Mouse (Mus musculus) G1E (cell line): ENCODE measurements around the gene Csnk1g2. TPM values are rescaled to one million over a fixed set of nuclear protein-coding genes. Genes with fewer than 3 reads are reported as not detected.

ENCODE experiments used
- ATAC-seq: 2 replicates; pipeline ENCODE4 v1.8.0; 2016; ENCODE audit warnings: mild to moderate bottlenecking; ENCODE audit not compliant: insufficient number of reproducible peaks, poor library complexity, low FRiP score, severe bottlenecking; ENCODE audit errors: extremely low read depth
- DNase-seq: peaks from one replicate; pipeline ENCODE4 v3.0.0; 2012; ENCODE audit warnings: low spot score
- H3K27me3 ChIP-seq: 2 replicates; pipeline ENCODE4 v1.6.1; 2012; ENCODE audit warnings: mild to moderate bottlenecking, low read length, inconsistent platforms; ENCODE audit not compliant: insufficient read depth
- H3K36me3 ChIP-seq: replicated peaks from 2 replicates; pipeline ENCODE3; 2012; ENCODE audit warnings: mild to moderate bottlenecking, inconsistent platforms
- H3K4me1 ChIP-seq: 2 replicates; pipeline ENCODE4 v1.6.1; 2012; ENCODE audit warnings: low read depth, low read length, inconsistent platforms, mixed read lengths; ENCODE audit not compliant: insufficient read depth
- H3K4me3 ChIP-seq: 2 replicates; pipeline ENCODE4 v1.5.1; 2012; ENCODE audit warnings: low read depth, mild to moderate bottlenecking, inconsistent platforms, low read length, moderate library complexity, mixed read lengths
- H3K9me3 ChIP-seq: replicated peaks from 2 replicates; pipeline ENCODE4 v1.6.1; 2012; ENCODE audit warnings: inconsistent platforms
- CTCF ChIP-seq: IDR thresholded peaks from 2 replicates; pipeline ENCODE4 v1.5.1; 2012; ENCODE audit warnings: low read depth, low read length, inconsistent platforms, mixed read lengths
- GATA1 ChIP-seq: IDR thresholded peaks from 2 replicates; pipeline ENCODE4 v1.6.1; 2012; ENCODE audit warnings: borderline replicate concordance, low read length, inconsistent platforms, mixed read lengths
- GATA2 ChIP-seq: IDR thresholded peaks from 2 replicates; pipeline ENCODE4 v1.6.1; 2012; ENCODE audit warnings: low read depth, low read length, inconsistent platforms, borderline replicate concordance
- POLR2AphosphoS5 ChIP-seq: IDR thresholded peaks from 2 replicates; pipeline ENCODE4 v1.6.1; 2012; ENCODE audit warnings: low read depth, low read length, inconsistent platforms; ENCODE audit not compliant: insufficient replicate concordance
- TAL1 ChIP-seq: conservative IDR thresholded peaks from 2 replicates; pipeline ENCODE4 v1.6.1; 2012; ENCODE audit warnings: low read depth, low read length, inconsistent platforms, mixed read lengths
- polyA plus RNA-seq: library from polyadenylated mRNA; stranded (reverse); fragments of >175 nt; gene quantifications from 2 replicates; pipeline ENCODE4 v1.2.3, GENCODE M21; 2012
- total RNA-seq, 2 experiments: library from RNA; stranded (forward) in 1 of 2; stranded (reverse) in 1 of 2; fragments of 200-1000 nt in 1 of 2; fragments of >200 nt in 1 of 2; fragmentation: Nextera tagmentation in 1 of 2; gene quantifications; 2 replicates each; pipeline ENCODE4 v1.2.3; 2014 to 2017

Gene Csnk1g2
- total and polyA plus RNA-seq, 3 experiments = 110 to 470 (median 189) TPM

DNA sequence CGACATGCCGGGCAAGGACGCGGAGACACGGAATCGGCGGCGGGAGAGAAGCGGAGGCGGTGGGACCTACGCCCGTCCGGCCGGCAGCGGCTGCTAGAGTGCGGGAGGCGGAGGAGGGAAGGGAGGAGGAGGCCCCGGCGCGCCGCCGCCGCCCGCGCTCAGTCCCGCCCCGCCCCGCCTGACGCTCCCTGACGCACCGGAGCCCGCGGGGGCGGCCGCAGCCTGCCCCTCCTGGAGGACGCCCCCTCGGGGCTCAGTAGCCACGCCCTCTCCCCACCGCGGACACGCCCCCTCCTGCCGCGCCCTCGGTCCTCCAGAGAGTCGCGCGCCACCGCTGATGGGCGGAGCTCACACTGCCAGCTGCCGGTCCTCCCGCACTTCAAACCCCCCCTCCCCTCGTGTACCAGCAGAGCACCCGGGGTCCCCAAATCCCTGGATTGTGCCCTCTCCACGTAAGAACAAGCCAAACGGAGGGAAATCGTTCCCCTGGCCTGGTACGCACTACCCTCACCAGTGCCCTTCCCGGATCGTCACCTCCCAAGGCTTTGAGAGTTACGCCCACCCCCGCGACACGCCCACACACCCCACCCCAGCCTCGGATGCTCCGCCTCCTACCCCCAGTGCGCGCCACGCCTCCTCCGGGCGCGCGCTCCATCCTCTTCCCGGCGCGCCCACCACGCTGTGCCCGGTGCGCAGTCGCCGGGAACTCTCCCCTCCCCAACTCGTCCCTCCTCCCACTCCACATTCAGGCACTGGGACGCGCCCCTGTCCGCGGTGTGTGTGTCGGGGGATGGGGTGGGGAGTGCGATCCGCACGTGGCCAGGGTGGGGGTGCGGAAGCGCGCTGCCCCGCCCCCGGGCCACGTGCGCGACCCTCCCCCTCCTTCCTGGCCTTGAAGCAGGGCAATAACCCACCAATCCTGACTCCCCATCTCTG, 45.2 kb upstream of the Csnk1g2 start, which contains the start of gene Klf16:
Gene Klf16, minus strand, starts transcription at position 127 of the 936 bp plus-strand sequence.
- DNase-seq = peak; percentile 93
- TF ChIP-seq POLR2AphosphoS5 (no peak), GATA2 (no peak), TAL1 (no peak), GATA1 (no peak), CTCF (no peak)
- H3K9me3 ChIP-seq = no peaks in the 10 kb centered on the region
- no peaks in the 10 kb centered on the region for H3K27me3 ChIP-seq
- H3K4me3 ChIP-seq = peak within 1 kb of the TSS; percentile 96
- ATAC-seq = peak; percentile 57
- peaks cover 82% of the 10 kb centered on the region for H3K4me1 ChIP-seq
- H3K36me3 ChIP-seq = peaks cover 50% of the 10 kb centered on the region

DNA sequence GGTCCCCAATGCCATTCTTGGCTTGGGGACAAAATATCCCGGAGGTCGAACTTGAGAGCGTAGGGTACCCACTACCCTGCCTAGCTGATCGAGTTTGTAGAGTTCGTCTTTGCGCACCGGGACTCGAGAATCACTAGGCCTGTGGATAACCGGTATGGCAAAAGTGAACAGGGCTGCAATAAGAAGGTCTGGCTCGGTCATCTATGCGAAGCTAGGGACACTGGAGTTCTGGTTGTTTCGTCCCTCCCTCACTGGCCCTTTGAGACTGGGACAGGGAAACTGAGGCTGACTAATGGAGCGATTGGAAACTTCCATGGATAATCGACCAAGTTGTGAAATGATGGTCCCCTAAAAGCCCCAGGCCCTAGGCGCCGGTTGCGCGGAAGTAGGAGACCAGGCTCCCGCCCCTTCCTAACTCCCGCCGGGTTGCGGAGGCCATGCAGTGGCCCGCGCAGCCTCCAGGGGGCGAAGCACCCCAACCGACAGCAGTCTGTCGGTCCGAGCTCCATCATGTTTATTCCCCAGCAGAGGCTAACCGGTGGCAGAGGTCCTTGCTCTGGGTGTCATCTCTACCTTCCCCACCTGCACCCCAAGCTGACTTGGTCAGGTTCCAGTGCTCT, 44.4 kb upstream of the Csnk1g2 start:
- peak overlapping the region; percentile 96 for H3K4me3 ChIP-seq
- H3K9me3 ChIP-seq = no peaks in the 10 kb centered on the region
- peaks cover 80% of the 10 kb centered on the region for H3K4me1 ChIP-seq
- DNase-seq = peak; percentile 81
- H3K36me3 ChIP-seq = peaks cover 50% of the 10 kb centered on the region
- TF ChIP-seq CTCF = peak; percentile 94
- no peak for TF ChIP-seq POLR2AphosphoS5
- no peaks in the 10 kb centered on the region for H3K27me3 ChIP-seq
- ATAC-seq = 0 out of 2 replicates have a peak, but pooled peaks have one; percentile 7

DNA sequence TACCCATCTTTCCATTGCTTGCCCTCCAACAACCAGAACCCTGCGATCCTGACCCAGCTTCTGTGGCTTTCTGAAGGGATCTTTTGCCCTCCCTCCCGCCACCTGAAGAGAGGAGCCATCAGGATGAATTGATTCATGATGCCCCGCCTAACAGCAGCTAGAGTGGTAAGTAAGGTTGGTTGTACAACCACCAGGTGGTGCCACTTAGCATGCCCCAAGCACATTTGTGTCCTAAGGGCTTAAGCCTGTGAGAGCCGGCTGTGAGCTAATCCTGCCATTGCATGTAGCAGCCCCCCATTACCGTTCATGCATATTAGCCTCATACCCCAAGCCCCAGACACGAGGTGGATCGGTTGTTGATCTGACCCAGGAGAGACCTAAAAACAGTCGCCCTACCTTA, 43.7 kb upstream of the Csnk1g2 start:
- DNase-seq (peak; percentile 73), ATAC-seq (no peak)
- Histone ChIP-seq H3K9me3 (no peaks in the 10 kb centered on the region), H3K27me3 (no peaks in the 10 kb centered on the region), H3K4me1 (peaks cover 80% of the 10 kb centered on the region), H3K4me3 (peak overlapping the region; percentile 96; the same call in 1 of the 2 replicates), H3K36me3 (peaks cover 50% of the 10 kb centered on the region)
- TF ChIP-seq TAL1 = no peak
- no peak for TF ChIP-seq GATA1
- TF ChIP-seq GATA2 = no peak
- TF ChIP-seq POLR2AphosphoS5 = no peak
- peak; percentile 25; the same call in 1 of the 2 replicates for TF ChIP-seq CTCF

DNA sequence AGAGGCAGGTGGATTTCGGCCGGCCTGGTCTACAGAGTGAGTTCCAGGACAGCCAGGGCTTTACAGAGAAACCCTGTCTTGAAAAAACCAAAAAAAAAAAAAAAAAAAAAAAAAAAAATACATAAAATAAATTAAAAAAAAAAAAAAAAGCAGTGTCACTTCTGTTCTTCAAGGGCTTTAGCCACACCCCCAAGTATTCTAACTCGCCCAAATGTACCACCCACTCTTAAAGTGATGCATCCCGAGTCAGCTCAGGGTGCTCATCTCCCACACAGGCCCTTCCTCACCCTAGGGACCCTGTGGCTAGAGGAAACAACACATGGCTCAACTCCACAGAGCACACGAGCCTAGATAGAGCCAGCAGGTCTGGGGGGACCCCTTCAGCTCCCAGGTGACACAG, 39.6 kb upstream of the Csnk1g2 start:
- DNase-seq (no peak), ATAC-seq (no peak)
- H3K4me1 ChIP-seq = peaks cover 87% of the 10 kb centered on the region

DNA sequence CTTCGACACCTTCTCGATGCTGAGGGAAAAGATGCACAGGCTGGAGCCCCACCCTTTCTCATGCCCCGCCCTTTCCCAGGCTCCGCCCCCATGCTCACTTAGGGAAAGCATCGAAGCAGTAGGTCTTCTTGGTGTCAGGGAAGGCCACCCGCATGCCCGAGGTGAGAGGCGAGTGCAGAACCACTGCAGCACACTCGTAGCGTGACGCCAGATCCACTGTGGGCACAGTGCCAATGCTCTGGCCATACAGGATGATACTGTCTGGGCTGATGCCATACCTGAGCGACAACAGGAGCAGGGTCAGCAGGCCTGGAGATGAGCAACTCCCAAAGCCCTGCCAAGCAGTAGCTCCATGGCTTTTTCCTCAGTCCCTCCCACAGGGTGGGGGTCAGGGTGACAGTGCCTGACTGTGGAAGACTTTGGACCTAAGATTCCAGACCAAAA, 38.6 kb upstream of the Csnk1g2 start:
- Histone ChIP-seq H3K4me3 (0 out of 2 replicates have a peak overlapping the region, but pooled peaks have one; percentile 14), H3K9me3 (no peaks in the 10 kb centered on the region), H3K4me1 (peaks cover 87% of the 10 kb centered on the region), H3K27me3 (no peaks in the 10 kb centered on the region), H3K36me3 (peaks cover 83% of the 10 kb centered on the region)
- no peak for TF ChIP-seq CTCF
- TF ChIP-seq TAL1 = no peak
- TF ChIP-seq GATA2 = no peak
- no peak for TF ChIP-seq GATA1
- no peak for TF ChIP-seq POLR2AphosphoS5
- no peak for ATAC-seq
- no peak for DNase-seq

More for the DNA sequence above, 39.6 kb upstream of the Csnk1g2 start:
- Histone ChIP-seq H3K4me3 (no peak overlapping the region), H3K36me3 (peaks cover 72% of the 10 kb centered on the region), H3K27me3 (no peaks in the 10 kb centered on the region), H3K9me3 (no peaks in the 10 kb centered on the region)
- TF ChIP-seq TAL1 (no peak), GATA1 (no peak), POLR2AphosphoS5 (no peak), GATA2 (no peak), CTCF (no peak)
